Mouse (Mus musculus) urinary bladder, postnatal 14 days (tissue): ENCODE results near the gene H2al1o.
"Not testable (repeated sequence)": the region's sequence is repeated elsewhere in the genome, so short reads cannot be mapped to it uniquely, and the experiment has no call there.

Experiments used
- DNase-seq: peaks from one replicate; pipeline ENCODE4 v3.0.0; 2021; ENCODE audit warnings: low spot score

The H2al1o gene

DNA sequence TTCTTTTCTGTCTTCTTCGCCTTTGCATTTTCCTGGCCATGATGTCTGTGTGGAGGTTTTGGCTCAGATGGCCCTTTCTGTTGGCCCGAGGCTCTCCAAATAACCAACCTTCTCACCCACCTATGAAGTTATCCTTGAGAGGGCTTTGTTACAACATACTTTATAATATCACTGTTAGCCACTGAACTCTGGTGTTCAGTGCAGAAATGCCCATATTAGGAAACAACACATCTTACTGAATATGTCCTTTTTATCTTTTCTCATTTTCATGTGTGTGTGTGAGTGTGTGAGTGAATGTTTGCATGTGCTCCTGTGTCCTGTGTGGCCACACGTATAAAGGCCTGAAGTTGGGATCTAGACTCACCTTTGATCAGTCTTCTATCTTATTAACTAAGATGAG, at the start of gene H2al1o:
Gene H2al1o, minus strand, starts transcription at position 101 of the 400 bp plus-strand sequence.
- DNase-seq = not testable (repeated sequence)

DNA sequence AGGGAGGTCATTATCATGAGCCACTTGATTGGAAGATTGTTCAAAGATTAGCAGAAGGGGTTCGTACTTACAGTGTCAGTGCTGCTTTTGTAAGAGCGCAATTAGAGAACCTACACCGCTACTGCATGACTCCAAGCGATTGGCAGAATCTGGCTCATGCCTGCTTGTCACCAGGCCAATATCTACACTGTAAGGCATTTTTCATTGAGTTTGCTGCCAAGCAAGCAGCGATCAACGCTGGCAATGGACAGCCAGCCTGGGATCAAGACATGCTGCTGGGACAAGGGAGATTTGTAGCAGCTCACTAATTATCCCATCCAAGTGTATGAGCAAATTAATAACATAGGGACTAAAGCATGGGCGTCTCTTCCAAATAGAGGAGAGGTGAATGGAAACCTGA, 25.8 kb upstream of the H2al1o start:
- DNase-seq = not testable (repeated sequence)

DNA sequence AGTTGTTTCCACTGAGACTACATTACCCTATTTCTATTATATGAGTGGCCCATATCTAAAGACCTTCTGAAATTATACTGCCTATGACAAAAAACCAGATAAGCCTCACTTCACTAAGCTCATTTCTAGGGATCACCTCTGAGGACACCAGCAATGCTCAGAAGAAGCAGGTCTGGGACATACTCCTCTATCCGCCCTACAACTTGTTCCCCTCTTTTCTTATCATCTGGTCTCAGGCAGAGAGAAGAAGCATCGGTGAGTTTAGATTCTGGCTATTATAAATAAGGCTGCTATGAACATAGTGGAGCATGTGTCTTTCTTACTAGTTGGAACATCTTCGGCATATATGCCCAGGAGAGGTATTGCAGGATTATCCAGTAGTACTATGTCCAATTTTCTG, 35.3 kb downstream of the H2al1o start:
- DNase-seq = no peak
